ENCODE assay signal across 26 mouse cellular contexts in the genomic region with DNA sequence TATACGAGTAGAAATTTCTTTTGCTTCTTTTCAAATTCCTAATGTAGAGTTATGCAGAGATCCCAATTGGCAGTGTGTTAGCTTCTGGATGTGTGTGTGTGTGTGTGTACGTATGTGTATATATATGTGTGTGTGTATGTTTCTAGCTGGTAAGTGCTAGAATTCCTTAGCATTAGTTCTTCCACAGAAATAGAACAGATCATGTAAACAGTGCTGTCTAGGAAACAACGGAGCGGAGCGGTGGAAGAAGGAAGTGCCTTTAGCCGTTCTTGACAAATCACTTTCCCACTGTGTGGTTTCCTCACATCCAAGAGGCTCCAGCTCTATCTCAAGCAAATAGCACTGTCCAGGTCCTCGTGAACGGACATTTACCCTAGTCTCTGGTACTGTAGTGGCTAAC. TPM values are rescaled to one million over a fixed set of nuclear protein-coding genes. Genes with fewer than 3 reads are reported as not detected.
DNase-seq lines count a peak whose midpoint lies in the region; ATAC-seq and TF ChIP-seq lines count a peak whose summit lies in the region.
"Had no signal": no experiment of that assay in that cellular context is flagged by ENCODE, and none has a peak within 500 bp of the region (broad histone marks: within the 10 kb centered on the region; RNA-seq: fewer than 3 reads in every experiment).

No protein-coding gene starts in this region.

- H3K27ac ChIP-seq in lung, embryonic 15.5 days = no peak overlapping the region
- H3K27ac ChIP-seq in stomach, embryonic 14.5 days (ENCODE audit: low read length) = no peak overlapping the region
- H3K27ac ChIP-seq: forebrain, embryonic 10.5 days; forebrain, embryonic 13.5 days; gastrocnemius, adult 2 months; hindbrain, embryonic 10.5 days; hindbrain, embryonic 13.5 days had no signal

- no peak for TF ChIP-seq POLR2A in lung, adult 2 months (IDR thresholded peaks at IDR 0.05; ENCODE audit: borderline replicate concordance, extremely low read depth, low read depth, low read length)

- no peak overlapping the region for H3K4me3 ChIP-seq in lung, embryonic 15.5 days
- no peak overlapping the region for H3K4me3 ChIP-seq in lung, adult 2 months (replicated peaks; ENCODE audit: extremely low read depth, low read depth, low read length)
- no peak overlapping the region for H3K4me3 ChIP-seq in stomach, embryonic 14.5 days (ENCODE audit: low read depth, low read length)
- H3K4me3 ChIP-seq: forebrain, embryonic 10.5 days; forebrain, embryonic 13.5 days; gastrocnemius, adult 2 months; hindbrain, embryonic 10.5 days; hindbrain, embryonic 13.5 days had no signal

- intact Hi-C loops in heart, postnatal 25 days (cut with DNase I) = loop anchor here (5.0 kb wide), 1 partner anchor 36 kb away; no protein-coding TSS in a partner anchor

- no peak for DNase-seq in lung, postnatal 36 days
- DNase-seq in lung, postnatal 10 days = peak; percentile 7
- DNase-seq in lung, adult 2 months = no peak
- no peak for DNase-seq in heart, postnatal 25 days (ENCODE audit: low spot score)
- DNase-seq in frontal cortex, postnatal 36 days (ENCODE audit: low spot score in 2 of 2) = no peak
- DNase-seq: adrenal gland, postnatal 10 days; adrenal gland, postnatal 36 days; B cell, adult 2 months; cerebellum, adult 18-20 months; cerebellum, adult 9-10 months; cerebellum, postnatal 14 days; gastrocnemius, adult 2 months; gastrocnemius, postnatal 14 days; heart, postnatal 36 days had no signal

- H3K9ac ChIP-seq in lung, embryonic 15.5 days = no peak overlapping the region
- no peak overlapping the region for H3K9ac ChIP-seq in stomach, embryonic 14.5 days (replicated peaks; ENCODE audit: low read depth, low read length)
- H3K9ac ChIP-seq: forebrain, embryonic 13.5 days; hindbrain, embryonic 13.5 days had no signal

- WGBS in lung, embryonic 15.5 days = 38% methylated on average over 8 of the region's 8 CpGs
- 62% methylated on average over 8 of the region's 8 CpGs for WGBS in lung, adult 2 months
- WGBS in stomach, embryonic 14.5 days = 56% methylated on average over 8 of the region's 8 CpGs

- H3K4me2 ChIP-seq in lung, embryonic 15.5 days = no peak overlapping the region
- H3K4me2 ChIP-seq in stomach, embryonic 14.5 days (replicated peaks; ENCODE audit: low read depth, low read length) = no peak overlapping the region
- H3K4me2 ChIP-seq: forebrain, embryonic 13.5 days; heart, embryonic 11.5 days; hindbrain, embryonic 13.5 days had no signal

- no peaks in the 10 kb centered on the region for H3K27me3 ChIP-seq in lung, embryonic 15.5 days
- no peaks in the 10 kb centered on the region for H3K27me3 ChIP-seq in stomach, embryonic 14.5 days (ENCODE audit: control insufficient read depth, insufficient read depth, low read length)
- H3K27me3 ChIP-seq: CH12.LX; forebrain, embryonic 13.5 days; hindbrain, embryonic 13.5 days; Patski had no signal

- TF ChIP-seq CTCF in lung, adult 2 months (IDR thresholded peaks at IDR 0.05; ENCODE audit: insufficient read depth, low read length) = no peak

- no peaks in the 10 kb centered on the region for H3K4me1 ChIP-seq in lung, embryonic 15.5 days
- no peaks in the 10 kb centered on the region for H3K4me1 ChIP-seq in lung, adult 2 months (ENCODE audit: control insufficient read depth, insufficient read depth, low read length)
- H3K4me1 ChIP-seq in stomach, embryonic 14.5 days (ENCODE audit: control insufficient read depth, insufficient read depth, low read length) = no peaks in the 10 kb centered on the region
- H3K4me1 ChIP-seq: forebrain, embryonic 13.5 days; hindbrain, embryonic 13.5 days had no signal

- H3K36me3 ChIP-seq in lung, embryonic 15.5 days = peaks cover 67% of the 10 kb centered on the region
- H3K36me3 ChIP-seq in stomach, embryonic 14.5 days (ENCODE audit: control insufficient read depth, insufficient read depth, low read length) = peaks cover 68% of the 10 kb centered on the region

- no peaks in the 10 kb centered on the region for H3K9me3 ChIP-seq in lung, embryonic 15.5 days
- no peaks in the 10 kb centered on the region for H3K9me3 ChIP-seq in stomach, embryonic 14.5 days (ENCODE audit: control insufficient read depth, low read depth, low read length)
- H3K9me3 ChIP-seq: forebrain, embryonic 10.5 days; forebrain, embryonic 13.5 days; G1E; hindbrain, embryonic 10.5 days; hindbrain, embryonic 13.5 days had no signal

- peak; percentile 69; the same call in 1 of the 2 replicates for ATAC-seq in lung, embryonic 15.5 days (ENCODE audit: borderline replicate concordance, extremely low read depth, low FRiP score, low TSS enrichment)
- peak; percentile 37; the same call in 1 of the 2 replicates for ATAC-seq in stomach, embryonic 14.5 days (ENCODE audit: insufficient number of reproducible peaks, insufficient read depth, low FRiP score, low read depth)
- ATAC-seq: forebrain, embryonic 13.5 days; forebrain, embryonic 16.5 days; Patski had no signal

RNA-seq across cellular contexts. Expression of gene Actc1, which starts 53.0 kb away (rescaled TPM):
- polyA plus RNA-seq in lung, embryonic 15.5 days (2015; fragmentation: Nextera tagmentation; extraction: Ambion mirVana) = 405 and 508 TPM in 2 replicates
- 400 and 721 TPM in 2 replicates for polyA plus RNA-seq in lung, adult 2 months (2012; rRNA removed)
- 43.6 and 50.3 TPM in 2 replicates for polyA plus RNA-seq in stomach, embryonic 14.5 days (2014; fragmentation: Nextera tagmentation; extraction: Ambion mirVana)
- over 10,000 TPM; 16,244 to 16,268 TPM for total RNA-seq in heart, postnatal 25 days (2021)
- total RNA-seq: adrenal gland, adult 18-20 months; adrenal gland, postnatal 36 days; CH12.LX; G1E had no signal
- polyA plus RNA-seq: G1E, Patski had no signal
